Comparison of ENCODE assay signal across 16 mouse cellular contexts in the genomic region with DNA sequence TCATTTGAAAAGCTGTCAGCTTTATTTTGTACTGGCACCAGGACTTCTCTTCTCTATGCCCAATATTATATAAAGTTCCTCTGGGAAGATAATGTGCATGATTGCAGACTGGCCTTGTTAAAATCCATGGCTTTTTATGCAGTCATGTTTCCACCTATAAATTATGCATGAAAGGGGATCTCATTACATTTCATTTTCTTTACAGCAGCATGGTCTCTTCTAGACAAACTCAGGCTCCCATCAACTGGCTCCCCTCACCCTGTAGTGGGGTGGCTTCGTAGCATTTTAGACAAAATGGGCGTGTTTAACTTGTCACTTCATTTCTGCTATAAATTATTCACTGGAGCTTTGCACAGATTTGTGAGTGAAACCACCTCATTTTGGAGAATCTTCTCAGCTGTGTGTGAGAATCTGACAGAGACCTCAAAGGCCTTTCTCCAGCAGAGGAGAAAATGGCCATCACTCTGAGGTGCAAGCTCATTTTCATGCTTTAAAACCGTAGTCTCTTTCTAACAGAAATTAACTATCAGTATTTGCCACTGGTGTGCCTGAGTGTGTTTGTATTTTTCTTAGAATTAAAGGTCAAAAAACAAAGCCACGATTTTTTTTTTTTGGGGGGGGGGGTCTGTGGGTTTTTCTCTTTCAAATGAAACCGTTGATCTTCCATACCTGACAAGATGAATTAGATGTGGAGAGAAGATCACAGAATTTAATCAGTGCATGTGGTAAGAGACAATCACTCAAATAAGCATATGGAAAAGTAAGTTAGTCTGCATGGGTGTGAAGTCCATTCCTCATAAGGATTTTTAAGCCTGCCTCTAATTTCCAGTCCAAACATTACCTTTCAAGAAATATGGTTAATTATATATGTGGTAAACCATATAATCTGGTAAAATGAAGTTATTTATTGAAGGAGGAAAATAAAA.
A peak's percentile ranks its signal among the peaks of the same experiment; 100 is the strongest.
DNase-seq lines count a peak whose midpoint lies in the region; ATAC-seq lines count a peak whose summit lies in the region.
"Had no signal": no experiment of that assay in that cellular context is flagged by ENCODE, and none has a peak within 500 bp of the region (broad histone marks: within the 10 kb centered on the region; RNA-seq: fewer than 3 reads in every experiment).

No protein-coding gene starts in this region.

- no peak overlapping the region for H3K27ac ChIP-seq in forebrain, embryonic 12.5 days
- H3K27ac ChIP-seq in forebrain, embryonic 15.5 days (replicated peaks): no peak overlapping the region
- peak overlapping the region; percentile 30; the same call in 1 of the 2 replicates for H3K27ac ChIP-seq in midbrain, embryonic 11.5 days (ENCODE audit: low read depth, low read length)
- no peak overlapping the region for H3K27ac ChIP-seq in neural tube, embryonic 14.5 days (ENCODE audit: low read depth, low read length)
- H3K27ac ChIP-seq in kidney, embryonic 15.5 days: no peak overlapping the region
- no peak overlapping the region for H3K27ac ChIP-seq in kidney, embryonic 14.5 days (ENCODE audit: low read depth, low read length)
- H3K27ac ChIP-seq: gastrocnemius, adult 2 months; heart, adult 2 months; left cerebral cortex, adult 2 months; limb, embryonic 13.5 days had no signal

- no peaks in the 10 kb centered on the region; the same call in 1 of the 2 replicates for H3K4me1 ChIP-seq in forebrain, embryonic 12.5 days
- no peaks in the 10 kb centered on the region for H3K4me1 ChIP-seq in forebrain, embryonic 15.5 days
- H3K4me1 ChIP-seq in midbrain, embryonic 11.5 days (ENCODE audit: control insufficient read depth, insufficient read depth, low read length): peaks cover 7% of the 10 kb centered on the region; the same call in 1 of the 2 replicates
- no peaks in the 10 kb centered on the region for H3K4me1 ChIP-seq in neural tube, embryonic 14.5 days (ENCODE audit: control insufficient read depth, insufficient read depth, low read length)
- H3K4me1 ChIP-seq in kidney, embryonic 15.5 days: no peaks in the 10 kb centered on the region
- no peaks in the 10 kb centered on the region for H3K4me1 ChIP-seq in kidney, embryonic 14.5 days (ENCODE audit: control insufficient read depth, insufficient read depth, low read length)

- WGBS in forebrain, embryonic 12.5 days: 68% methylated on average over 5 of the region's 5 CpGs
- 54% methylated on average over 5 of the region's 5 CpGs for WGBS in forebrain, embryonic 15.5 days
- 42% methylated on average over 5 of the region's 5 CpGs for WGBS in midbrain, embryonic 11.5 days
- 28% methylated on average over 5 of the region's 5 CpGs for WGBS in neural tube, embryonic 14.5 days
- WGBS in kidney, embryonic 15.5 days: 69% methylated on average over 5 of the region's 5 CpGs
- WGBS in kidney, embryonic 14.5 days: 65% methylated on average over 5 of the region's 5 CpGs

- ATAC-seq in forebrain, embryonic 12.5 days (ENCODE audit: low FRiP score): peak; percentile 72; the same call in 1 of the 2 replicates
- peak; percentile 73 for ATAC-seq in forebrain, embryonic 15.5 days (replicated peaks)
- ATAC-seq in midbrain, embryonic 11.5 days (ENCODE audit: low FRiP score): peak; percentile 88
- peak; percentile 56; the same call in 1 of the 2 replicates for ATAC-seq in neural tube, embryonic 14.5 days (ENCODE audit: low read depth)
- ATAC-seq in kidney, embryonic 15.5 days (replicated peaks; ENCODE audit: low FRiP score): no peak
- no peak for ATAC-seq in kidney, embryonic 14.5 days (ENCODE audit: low FRiP score, low TSS enrichment)
- ATAC-seq: CD4-positive, CD25-positive, alpha-beta regulatory T cell, adult 4 months had no signal

- peak; percentile 86 for DNase-seq in midbrain, embryonic 11.5 days (ENCODE audit: low spot score, missing footprints)
- no peak for DNase-seq in frontal cortex, postnatal 14 days (ENCODE audit: low spot score in 2 of 2)
- DNase-seq: adrenal gland, postnatal 10 days; cerebellum, adult 9-11 months; gastrocnemius, adult 2 months; heart, adult 2 months; kidney, adult 8-10 months; lung, postnatal 36 days had no signal

- H3K4me3 ChIP-seq in forebrain, embryonic 12.5 days (replicated peaks): no peak overlapping the region
- no peak overlapping the region for H3K4me3 ChIP-seq in forebrain, embryonic 15.5 days
- H3K4me3 ChIP-seq in midbrain, embryonic 11.5 days (ENCODE audit: low read depth, low read length): no peak overlapping the region
- no peak overlapping the region for H3K4me3 ChIP-seq in neural tube, embryonic 14.5 days (ENCODE audit: low read depth, low read length)
- H3K4me3 ChIP-seq in kidney, embryonic 15.5 days (replicated peaks): no peak overlapping the region
- no peak overlapping the region for H3K4me3 ChIP-seq in kidney, embryonic 14.5 days (ENCODE audit: low read length)
- H3K4me3 ChIP-seq: gastrocnemius, adult 2 months; heart, adult 2 months; left cerebral cortex, adult 2 months; limb, embryonic 13.5 days had no signal

- no peaks in the 10 kb centered on the region for H3K9me3 ChIP-seq in forebrain, embryonic 12.5 days
- no peaks in the 10 kb centered on the region for H3K9me3 ChIP-seq in forebrain, embryonic 15.5 days
- no peaks in the 10 kb centered on the region for H3K9me3 ChIP-seq in midbrain, embryonic 11.5 days (ENCODE audit: control insufficient read depth, low read length)
- H3K9me3 ChIP-seq in neural tube, embryonic 14.5 days (ENCODE audit: control insufficient read depth, low read length): no peaks in the 10 kb centered on the region
- H3K9me3 ChIP-seq in kidney, embryonic 15.5 days (replicated peaks): no peaks in the 10 kb centered on the region
- H3K9me3 ChIP-seq in kidney, embryonic 14.5 days (ENCODE audit: control insufficient read depth, low read length): no peaks in the 10 kb centered on the region
- H3K9me3 ChIP-seq: limb, embryonic 13.5 days had no signal

- no peak overlapping the region for H3K4me2 ChIP-seq in forebrain, embryonic 12.5 days
- no peak overlapping the region for H3K4me2 ChIP-seq in forebrain, embryonic 15.5 days (replicated peaks)
- no peak overlapping the region for H3K4me2 ChIP-seq in midbrain, embryonic 11.5 days
- H3K4me2 ChIP-seq in neural tube, embryonic 14.5 days (ENCODE audit: low read depth, low read length): no peak overlapping the region
- no peak overlapping the region for H3K4me2 ChIP-seq in kidney, embryonic 15.5 days
- no peak overlapping the region for H3K4me2 ChIP-seq in kidney, embryonic 14.5 days (replicated peaks; ENCODE audit: low read depth, low read length)
- H3K4me2 ChIP-seq: limb, embryonic 13.5 days had no signal

- no peaks in the 10 kb centered on the region for H3K27me3 ChIP-seq in forebrain, embryonic 12.5 days
- H3K27me3 ChIP-seq in forebrain, embryonic 15.5 days: no peaks in the 10 kb centered on the region
- H3K27me3 ChIP-seq in midbrain, embryonic 11.5 days (ENCODE audit: control insufficient read depth, insufficient read depth, low read length): no peaks in the 10 kb centered on the region
- H3K27me3 ChIP-seq in neural tube, embryonic 14.5 days (ENCODE audit: control insufficient read depth, insufficient read depth, low read length): no peaks in the 10 kb centered on the region
- no peaks in the 10 kb centered on the region for H3K27me3 ChIP-seq in kidney, embryonic 15.5 days
- H3K27me3 ChIP-seq in kidney, embryonic 14.5 days (ENCODE audit: control insufficient read depth, insufficient read depth, low read length): no peaks in the 10 kb centered on the region
- H3K27me3 ChIP-seq: limb, embryonic 13.5 days had no signal

- no peak overlapping the region for H3K9ac ChIP-seq in forebrain, embryonic 12.5 days
- no peak overlapping the region for H3K9ac ChIP-seq in forebrain, embryonic 15.5 days (replicated peaks)
- no peak overlapping the region for H3K9ac ChIP-seq in midbrain, embryonic 11.5 days (ENCODE audit: low read length)
- no peak overlapping the region for H3K9ac ChIP-seq in neural tube, embryonic 14.5 days (replicated peaks; ENCODE audit: low read depth, low read length)
- no peak overlapping the region for H3K9ac ChIP-seq in kidney, embryonic 15.5 days
- no peak overlapping the region for H3K9ac ChIP-seq in kidney, embryonic 14.5 days (ENCODE audit: low read depth, low read length)
- H3K9ac ChIP-seq: limb, embryonic 13.5 days had no signal

- no peaks in the 10 kb centered on the region for H3K36me3 ChIP-seq in forebrain, embryonic 12.5 days (replicated peaks)
- no peaks in the 10 kb centered on the region for H3K36me3 ChIP-seq in forebrain, embryonic 15.5 days
- H3K36me3 ChIP-seq in midbrain, embryonic 11.5 days (ENCODE audit: control insufficient read depth, insufficient read depth, low read length): no peaks in the 10 kb centered on the region
- H3K36me3 ChIP-seq in neural tube, embryonic 14.5 days (ENCODE audit: control insufficient read depth, insufficient read depth, low read length): no peaks in the 10 kb centered on the region
- H3K36me3 ChIP-seq in kidney, embryonic 15.5 days: no peaks in the 10 kb centered on the region
- H3K36me3 ChIP-seq in kidney, embryonic 14.5 days (ENCODE audit: control insufficient read depth, insufficient read depth, low read length): no peaks in the 10 kb centered on the region
- H3K36me3 ChIP-seq: limb, embryonic 13.5 days had no signal

Comparison
In these comparisons a context has a peak if more than half of its experiments do, and no peak if none do; other contexts are left out.
1. ATAC-seq: peak in forebrain, embryonic 12.5 days (single experiment), forebrain, embryonic 15.5 days (single experiment), midbrain, embryonic 11.5 days (single experiment) and neural tube, embryonic 14.5 days (single experiment); none in kidney, embryonic 15.5 days (single experiment) and kidney, embryonic 14.5 days (single experiment).